Mouse (Mus musculus): ENCODE data around the gene Gstp2. TPM values are rescaled to one million over a fixed set of nuclear protein-coding genes. Genes with fewer than 3 reads are reported as not detected.

Gstp2 gene
- polyA plus RNA-seq, 1 experiment from 2014 or later: 1.3 TPM

- Histone ChIP-seq H3K4me1 (no peaks in the 10 kb centered on the region), H3K9ac (replicated peaks) (no peak overlapping the region), H3K36me3 (no peaks in the 10 kb centered on the region), H3K9me3 (no peaks in the 10 kb centered on the region), H3K4me3 (no peak overlapping the region), H3K27me3 (no peaks in the 10 kb centered on the region), H3K4me2 (replicated peaks) (no peak overlapping the region), H3K27ac (replicated peaks) (no peak overlapping the region)
- no peak for ATAC-seq (replicated peaks)
- WGBS: 36% methylated on average over 8 of the region's 8 CpGs
These were observed 38.0 kb upstream of the Gstp2 start for GRCm38 (mm10) chr19:4083826-4084225.

DNA sequence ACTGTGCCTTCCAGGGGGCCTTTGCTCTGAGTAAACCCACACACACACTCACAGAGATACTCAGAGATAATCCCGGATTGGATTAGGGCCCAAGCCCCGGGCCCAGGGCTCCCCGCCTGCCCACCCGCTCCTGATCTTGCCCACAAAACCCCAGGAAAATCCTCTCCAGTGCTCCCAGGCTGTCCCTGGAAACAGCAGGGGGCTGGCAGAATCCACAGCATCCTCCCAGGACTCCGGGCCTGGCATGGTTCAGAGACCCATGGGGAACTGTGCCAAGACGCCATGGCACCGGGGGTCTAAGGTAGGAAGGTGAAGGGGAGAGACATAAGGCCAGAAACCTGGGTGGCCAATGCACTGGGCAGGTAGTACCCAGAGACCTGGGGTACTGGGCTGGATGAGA is 37.5 kb upstream of the Gstp2 start:
- H3K9me3 ChIP-seq: no peaks in the 10 kb centered on the region
- no peaks in the 10 kb centered on the region for H3K27me3 ChIP-seq
- no peaks in the 10 kb centered on the region for H3K36me3 ChIP-seq
- no peak overlapping the region for H3K4me2 ChIP-seq (replicated peaks)
- no peak overlapping the region for H3K4me3 ChIP-seq
- H3K4me1 ChIP-seq: no peaks in the 10 kb centered on the region
- no peak overlapping the region for H3K27ac ChIP-seq (replicated peaks)
- WGBS: 81% methylated on average over 7 of the region's 7 CpGs
- no peak overlapping the region for H3K9ac ChIP-seq (replicated peaks)
- ATAC-seq (replicated peaks): no peak

DNA sequence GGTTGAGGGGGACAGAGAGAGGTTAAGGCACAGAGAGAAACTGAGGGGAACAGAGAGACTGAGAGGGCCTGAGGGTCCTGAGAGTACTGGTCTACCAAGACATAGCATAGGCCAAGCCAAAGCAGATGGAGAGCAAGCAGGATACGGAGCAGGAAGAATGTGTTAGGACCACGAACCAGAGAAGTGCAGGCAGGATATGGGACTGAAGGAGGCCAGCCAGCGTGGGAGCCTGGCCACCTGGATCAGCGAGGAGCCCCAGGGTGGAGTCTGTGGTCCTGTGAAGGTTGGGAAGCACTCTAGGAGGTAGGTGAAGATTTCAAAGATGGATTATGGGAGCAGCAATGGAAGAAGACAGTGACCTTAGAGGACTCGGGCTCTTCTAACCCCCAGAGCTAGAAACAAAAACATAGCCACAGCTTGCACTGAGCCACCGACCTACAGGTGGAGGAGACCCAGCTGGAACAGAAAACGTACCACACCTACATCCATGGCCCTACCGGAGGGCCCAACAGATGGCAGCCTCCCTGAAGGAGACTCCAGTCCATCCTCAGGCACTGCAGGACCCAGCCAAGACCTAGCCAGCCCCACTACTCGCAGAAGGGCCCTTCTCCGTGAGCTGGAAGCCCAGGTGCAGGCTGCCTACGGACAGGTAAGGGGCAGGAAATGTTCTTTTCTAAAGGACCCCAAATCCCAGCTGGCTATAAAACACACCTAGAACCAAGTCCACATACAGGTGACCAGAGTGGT is 36.6 kb upstream of the Gstp2 start:
- no peaks in the 10 kb centered on the region for H3K27me3 ChIP-seq
- no peak for ATAC-seq (replicated peaks)
- no peak overlapping the region for H3K4me2 ChIP-seq (replicated peaks)
- no peak overlapping the region for H3K9ac ChIP-seq (replicated peaks)
- H3K27ac ChIP-seq (replicated peaks): no peak overlapping the region
- H3K9me3 ChIP-seq: no peaks in the 10 kb centered on the region
- no peaks in the 10 kb centered on the region for H3K36me3 ChIP-seq
- H3K4me1 ChIP-seq: no peaks in the 10 kb centered on the region
- 84% methylated on average over 11 of the region's 11 CpGs for WGBS
- no peak overlapping the region for H3K4me3 ChIP-seq

DNA sequence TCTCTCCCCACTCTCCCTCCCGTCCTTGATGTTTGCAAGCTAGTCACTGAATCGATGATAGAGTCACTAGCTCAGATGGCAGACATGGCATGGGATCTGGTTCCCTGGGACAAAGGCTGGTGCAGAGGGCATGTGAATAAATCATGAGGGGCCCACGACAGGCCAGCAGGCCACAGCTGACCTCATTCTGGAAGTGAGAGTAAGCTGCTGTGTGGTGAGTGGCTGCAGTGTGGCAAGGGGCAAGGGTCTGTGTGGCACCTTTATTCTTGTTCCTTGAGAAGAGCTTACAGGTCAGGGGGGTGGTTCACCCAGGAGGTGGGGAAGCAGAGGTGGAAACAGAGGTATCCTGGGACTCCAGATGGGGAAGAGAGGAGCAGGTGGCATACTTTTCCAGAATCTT is 35.6 kb upstream of the Gstp2 start, which contains the start of gene Cabp2:
Gene Cabp2, plus strand, starts transcription at position 185 of the 400 bp plus-strand sequence.
- H3K4me3 ChIP-seq: no peak within 1 kb of the TSS
- no peak within 1 kb of the TSS for H3K9ac ChIP-seq (replicated peaks)
- no peak for ATAC-seq (replicated peaks)
- H3K27ac ChIP-seq (replicated peaks): no peak within 1 kb of the TSS
- H3K36me3 ChIP-seq: no peaks in the 10 kb centered on the region
- 65% methylated on average over 3 of the region's 3 CpGs for WGBS
- H3K4me1 ChIP-seq: no peaks in the 10 kb centered on the region
- no peak within 1 kb of the TSS for H3K4me2 ChIP-seq (replicated peaks)
- no peaks in the 10 kb centered on the region for H3K27me3 ChIP-seq
- no peaks in the 10 kb centered on the region for H3K9me3 ChIP-seq

GRCm38 (mm10) chr19:4080511-4081009 is 34.7 kb upstream of the Gstp2 start:
- Histone ChIP-seq H3K4me3 (no peak overlapping the region), H3K4me2 (replicated peaks) (no peak overlapping the region), H3K36me3 (no peaks in the 10 kb centered on the region), H3K27ac (replicated peaks) (no peak overlapping the region), H3K9ac (replicated peaks) (no peak overlapping the region), H3K9me3 (no peaks in the 10 kb centered on the region), H3K4me1 (no peaks in the 10 kb centered on the region), H3K27me3 (no peaks in the 10 kb centered on the region)
- whole genome bisulfite sequencing: 65% methylated on average over 8 of the region's 8 CpGs
- no peak for ATAC-seq (replicated peaks)

DNA sequence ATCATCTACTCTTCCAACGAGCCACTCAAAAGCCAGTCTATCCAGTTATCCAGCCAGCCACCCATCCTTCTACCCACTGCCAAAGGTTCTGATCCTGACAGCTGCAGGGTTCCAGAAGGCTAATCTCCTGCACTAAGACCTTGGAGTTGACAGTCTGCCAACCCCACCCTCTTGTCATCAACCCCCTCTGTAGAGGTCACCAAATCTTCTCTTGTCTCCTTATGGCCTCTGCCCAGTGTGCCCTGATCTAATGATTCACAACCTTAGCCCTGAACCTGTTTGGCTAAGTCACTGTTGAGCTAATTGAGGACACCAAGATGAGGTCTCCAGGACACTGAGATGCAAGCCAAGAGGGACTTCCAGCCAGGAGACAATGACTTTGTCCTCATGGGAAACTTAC is 33.8 kb upstream of the Gstp2 start:
- WGBS: 80% methylated on average over 1 of the region's 1 CpGs
- H3K36me3 ChIP-seq: no peaks in the 10 kb centered on the region
- no peak overlapping the region for H3K27ac ChIP-seq (replicated peaks)
- no peaks in the 10 kb centered on the region for H3K4me1 ChIP-seq
- H3K27me3 ChIP-seq: no peaks in the 10 kb centered on the region
- H3K9ac ChIP-seq (replicated peaks): no peak overlapping the region
- H3K9me3 ChIP-seq: no peaks in the 10 kb centered on the region
- no peak for ATAC-seq (replicated peaks)
- no peak overlapping the region for H3K4me2 ChIP-seq (replicated peaks)
- H3K4me3 ChIP-seq: no peak overlapping the region

GRCm38 (mm10) chr19:4075531-4075930 is 29.7 kb upstream of the Gstp2 start:
- no peak overlapping the region for H3K4me3 ChIP-seq
- WGBS: 82% methylated on average over 1 of the region's 1 CpGs
- H3K4me2 ChIP-seq (replicated peaks): no peak overlapping the region
- H3K27me3 ChIP-seq: no peaks in the 10 kb centered on the region
- no peak for ATAC-seq (replicated peaks)
- H3K9me3 ChIP-seq: no peaks in the 10 kb centered on the region
- H3K36me3 ChIP-seq: no peaks in the 10 kb centered on the region
- H3K9ac ChIP-seq (replicated peaks): no peak overlapping the region
- no peak overlapping the region for H3K27ac ChIP-seq (replicated peaks)
- H3K4me1 ChIP-seq: no peaks in the 10 kb centered on the region

- H3K9ac ChIP-seq (replicated peaks): no peak overlapping the region
- 77% methylated on average over 6 of the region's 6 CpGs for WGBS
- no peaks in the 10 kb centered on the region for H3K4me1 ChIP-seq
- no peak for ATAC-seq (replicated peaks)
- H3K27ac ChIP-seq (replicated peaks): no peak overlapping the region
- no peaks in the 10 kb centered on the region for H3K36me3 ChIP-seq
- H3K9me3 ChIP-seq: no peaks in the 10 kb centered on the region
- H3K4me2 ChIP-seq (replicated peaks): no peak overlapping the region
- H3K4me3 ChIP-seq: no peak overlapping the region
- H3K27me3 ChIP-seq: no peaks in the 10 kb centered on the region
These were observed 27.0 kb upstream of the Gstp2 start for GRCm38 (mm10) chr19:4072706-4073424.

GRCm38 (mm10) chr19:4071406-4071805 is 25.6 kb upstream of the Gstp2 start:
- H3K27ac ChIP-seq (replicated peaks): no peak overlapping the region

GRCm38 (mm10) chr19:4070756-4071155 is 24.9 kb upstream of the Gstp2 start:
- no peak overlapping the region for H3K4me2 ChIP-seq (replicated peaks)
- no peak overlapping the region for H3K4me3 ChIP-seq
- H3K27me3 ChIP-seq: no peaks in the 10 kb centered on the region
- WGBS: 82% methylated on average over 8 of the region's 8 CpGs
- H3K4me1 ChIP-seq: no peaks in the 10 kb centered on the region
- no peak overlapping the region for H3K9ac ChIP-seq (replicated peaks)
- no peaks in the 10 kb centered on the region for H3K9me3 ChIP-seq
- H3K27ac ChIP-seq (replicated peaks): no peak overlapping the region
- no peaks in the 10 kb centered on the region for H3K36me3 ChIP-seq
- no peak for ATAC-seq (replicated peaks)

More at GRCm38 (mm10) chr19:4071406-4071805, 25.6 kb upstream of the Gstp2 start:
- 89% methylated on average over 6 of the region's 6 CpGs for WGBS
- H3K36me3 ChIP-seq: no peaks in the 10 kb centered on the region
- H3K9me3 ChIP-seq: no peaks in the 10 kb centered on the region
- ATAC-seq (replicated peaks): no peak
- H3K4me1 ChIP-seq: no peaks in the 10 kb centered on the region
- H3K27me3 ChIP-seq: no peaks in the 10 kb centered on the region
- no peak overlapping the region for H3K4me2 ChIP-seq (replicated peaks)
- H3K9ac ChIP-seq (replicated peaks): no peak overlapping the region
- H3K4me3 ChIP-seq: no peak overlapping the region

DNA sequence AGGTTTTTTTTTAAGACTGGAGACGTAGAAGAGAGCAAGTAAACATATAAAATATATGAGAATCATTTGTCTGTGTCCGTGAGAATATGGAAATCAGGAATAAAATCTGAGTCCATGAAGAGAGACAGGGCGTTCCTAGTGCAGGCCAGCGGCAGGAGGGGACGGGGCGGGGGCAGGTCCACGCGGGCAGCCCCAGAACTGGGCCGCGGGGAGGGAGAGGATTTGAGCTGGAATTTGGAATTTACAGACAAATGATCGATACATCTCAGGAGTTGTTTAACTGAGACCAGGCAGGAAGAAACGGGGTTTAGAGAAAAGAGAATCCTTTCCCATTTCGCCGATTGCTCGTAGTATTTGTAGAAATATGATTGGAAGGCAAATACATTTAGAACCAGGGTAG is 24.5 kb upstream of the Gstp2 start:
- no peaks in the 10 kb centered on the region for H3K9me3 ChIP-seq
- no peak overlapping the region for H3K27ac ChIP-seq (replicated peaks)
- no peaks in the 10 kb centered on the region for H3K36me3 ChIP-seq
- WGBS: 79% methylated on average over 15 of the region's 15 CpGs
- H3K4me1 ChIP-seq: no peaks in the 10 kb centered on the region
- no peak overlapping the region for H3K4me2 ChIP-seq (replicated peaks)
- no peak for ATAC-seq (replicated peaks)
- H3K9ac ChIP-seq (replicated peaks): no peak overlapping the region
- no peaks in the 10 kb centered on the region for H3K27me3 ChIP-seq
- H3K4me3 ChIP-seq: no peak overlapping the region

GRCm38 (mm10) chr19:4068717-4069410 is 23.0 kb upstream of the Gstp2 start:
- Histone ChIP-seq H3K9ac (replicated peaks) (no peak overlapping the region), H3K27ac (replicated peaks) (no peak overlapping the region), H3K27me3 (no peaks in the 10 kb centered on the region), H3K4me3 (no peak overlapping the region), H3K4me1 (no peaks in the 10 kb centered on the region), H3K9me3 (no peaks in the 10 kb centered on the region), H3K4me2 (replicated peaks) (no peak overlapping the region), H3K36me3 (no peaks in the 10 kb centered on the region)
- WGBS: 60% methylated on average over 15 of the region's 15 CpGs
- no peak for ATAC-seq (replicated peaks)
